Mouse (Mus musculus): ENCODE data around the gene Kif1bp. TPM values are rescaled to one million over a fixed set of nuclear protein-coding genes. Genes with fewer than 3 reads are reported as not detected.

Gene Kif1bp
- polyA plus RNA-seq, 1 experiment from 2014 or later = 12.9 TPM

GRCm38 (mm10) chr10:62555705-62556557 is 22.3 kb downstream of the Kif1bp start:
- no peaks in the 10 kb centered on the region for H3K4me1 ChIP-seq (replicated peaks)
- WGBS (ENCODE audit: insufficient replicate concordance) = 60% methylated on average over 11 of the region's 11 CpGs
- no peaks in the 10 kb centered on the region for H3K27me3 ChIP-seq
- H3K9ac ChIP-seq = no peak overlapping the region
- H3K27ac ChIP-seq = no peak overlapping the region
- DNase-seq (no peak), ATAC-seq (ENCODE audit: low read depth) (no peak)
- peaks cover 21% of the 10 kb centered on the region for H3K36me3 ChIP-seq
- H3K9me3 ChIP-seq (replicated peaks) = no peaks in the 10 kb centered on the region
- no peak overlapping the region for H3K4me3 ChIP-seq (replicated peaks)
- H3K4me2 ChIP-seq = no peak overlapping the region

DNA sequence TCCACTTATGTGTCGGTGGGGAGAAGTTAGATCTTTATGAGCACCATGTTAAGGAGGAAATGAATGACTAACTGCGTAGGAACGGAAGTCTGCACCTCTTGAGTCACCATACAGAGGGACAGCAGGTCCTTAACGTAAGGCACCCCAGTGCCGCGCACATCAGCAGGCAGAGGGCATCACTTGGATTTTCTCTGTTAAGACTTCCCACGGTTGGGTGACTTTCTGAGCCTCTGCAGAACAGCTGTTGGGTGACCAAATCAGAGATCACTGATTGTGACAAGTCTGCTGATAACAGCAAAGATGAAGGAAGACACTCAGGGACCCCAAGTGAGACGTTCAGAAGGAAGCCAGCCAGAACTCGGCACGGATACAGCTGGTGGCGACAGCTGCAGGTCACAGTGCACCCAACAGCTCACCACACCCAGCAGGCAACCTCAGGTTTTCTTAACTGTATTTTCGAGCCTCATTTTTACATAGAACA is 24.6 kb downstream of the Kif1bp start:
- Histone ChIP-seq H3K27ac (no peak overlapping the region), H3K4me1 (replicated peaks) (peaks cover 7% of the 10 kb centered on the region), H3K4me2 (no peak overlapping the region), H3K9me3 (replicated peaks) (no peaks in the 10 kb centered on the region), H3K4me3 (replicated peaks) (no peak overlapping the region), H3K9ac (no peak overlapping the region), H3K27me3 (no peaks in the 10 kb centered on the region), H3K36me3 (peaks cover 2% of the 10 kb centered on the region; the same call in 1 of the 2 replicates)
- DNase-seq = no peak
- 35% methylated on average over 12 of the region's 12 CpGs for WGBS (ENCODE audit: insufficient replicate concordance)
- ATAC-seq (ENCODE audit: low read depth) = no peak

GRCm38 (mm10) chr10:62550787-62551300 is 27.4 kb downstream of the Kif1bp start:
- H3K27me3 ChIP-seq = no peaks in the 10 kb centered on the region
- DNase-seq (no peak), ATAC-seq (ENCODE audit: low read depth) (no peak)
- H3K9ac ChIP-seq = no peak overlapping the region
- 67% methylated on average over 7 of the region's 7 CpGs for WGBS (ENCODE audit: insufficient replicate concordance)
- H3K4me2 ChIP-seq = no peak overlapping the region
- no peaks in the 10 kb centered on the region for H3K9me3 ChIP-seq (replicated peaks)
- H3K27ac ChIP-seq = no peak overlapping the region
- peaks cover 12% of the 10 kb centered on the region for H3K4me1 ChIP-seq (replicated peaks)
- no peak overlapping the region for H3K4me3 ChIP-seq (replicated peaks)
- no peaks in the 10 kb centered on the region for H3K36me3 ChIP-seq

DNA sequence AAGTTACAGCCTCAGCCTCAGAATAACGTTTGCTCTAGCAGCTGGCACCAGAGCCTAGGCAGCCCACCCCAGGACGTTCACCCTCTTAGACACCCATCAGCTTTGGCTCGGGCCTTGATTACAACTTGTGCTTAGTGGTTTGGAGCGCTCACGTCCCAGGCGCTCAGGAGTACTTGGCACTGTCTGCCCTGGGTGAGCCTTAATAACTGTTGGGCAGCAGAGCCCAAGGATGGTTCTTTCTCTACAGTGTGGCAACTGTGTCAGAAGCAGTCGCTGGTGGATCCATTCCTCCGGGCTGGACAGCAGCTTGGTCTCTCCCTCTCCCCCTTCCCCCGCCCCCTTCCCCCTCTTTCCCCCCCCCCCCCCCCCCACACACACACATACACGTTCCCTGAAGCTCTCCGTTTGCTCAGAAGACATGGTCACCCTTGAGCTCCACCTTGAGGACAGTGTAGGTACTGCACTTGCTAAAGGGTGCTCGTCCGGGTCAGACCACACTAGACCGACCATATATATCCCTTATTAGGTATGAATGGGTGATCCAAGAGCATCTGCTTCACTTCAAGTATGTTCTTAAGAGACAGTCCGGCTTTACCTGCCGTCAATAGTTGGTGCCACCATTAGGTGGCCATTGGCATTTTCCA is 28.6 kb downstream of the Kif1bp start:
- ATAC-seq (ENCODE audit: low read depth) (peak; percentile 64), DNase-seq (peak; percentile 59)
- Histone ChIP-seq H3K4me1 (replicated peaks) (peaks cover 12% of the 10 kb centered on the region), H3K27ac (no peak overlapping the region), H3K9me3 (replicated peaks) (no peaks in the 10 kb centered on the region), H3K27me3 (no peaks in the 10 kb centered on the region), H3K4me2 (peak overlapping the region; percentile 33; the same call in 1 of the 2 replicates), H3K4me3 (replicated peaks) (no peak overlapping the region), H3K9ac (no peak overlapping the region), H3K36me3 (no peaks in the 10 kb centered on the region)
- WGBS (ENCODE audit: insufficient replicate concordance) = 20% methylated on average over 14 of the region's 16 CpGs

DNA sequence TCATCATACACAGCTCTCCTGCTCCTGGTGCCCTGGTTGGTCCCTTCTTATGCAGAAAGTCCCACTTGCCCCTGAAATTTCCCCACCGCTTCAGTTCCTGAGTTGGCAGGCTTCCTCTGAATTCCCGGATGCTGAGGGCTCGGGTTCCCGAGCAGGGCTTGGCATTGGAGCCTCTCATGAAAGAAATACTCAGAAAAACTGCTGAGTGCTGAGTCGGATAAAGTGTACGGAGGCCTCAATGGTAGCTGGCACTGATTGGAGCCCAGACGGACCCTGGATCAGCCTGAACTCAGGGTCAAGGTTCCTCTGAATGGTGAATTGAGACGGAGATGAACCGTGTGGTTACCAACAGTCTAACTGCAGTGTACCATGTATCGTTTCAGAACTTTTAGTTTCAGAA is 31.8 kb downstream of the Kif1bp start:
- H3K9ac ChIP-seq = no peak overlapping the region

DNA sequence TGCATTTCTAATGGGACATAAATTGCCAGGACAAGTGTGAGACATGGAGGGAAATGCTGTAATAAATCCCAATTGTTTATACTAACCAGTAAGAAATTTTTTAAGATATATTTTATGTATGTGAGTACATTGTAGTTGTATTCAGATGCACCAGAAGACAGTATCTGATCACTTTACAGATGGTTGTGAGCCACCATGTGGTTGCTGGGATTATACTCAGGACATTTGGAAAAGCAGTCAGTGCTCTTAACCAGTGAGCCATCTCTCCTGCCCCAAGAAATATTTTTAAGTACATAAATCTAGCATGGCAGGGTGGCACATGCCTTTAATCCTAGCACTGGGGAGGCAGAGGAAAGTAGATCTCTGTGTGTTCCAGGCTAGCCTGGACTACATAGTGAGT is 32.5 kb downstream of the Kif1bp start:
- no peak overlapping the region for H3K9ac ChIP-seq
- no peaks in the 10 kb centered on the region for H3K9me3 ChIP-seq (replicated peaks)
- DNase-seq (no peak), ATAC-seq (ENCODE audit: low read depth) (no peak)
- H3K4me3 ChIP-seq (replicated peaks) = no peak overlapping the region
- H3K27me3 ChIP-seq = no peaks in the 10 kb centered on the region
- H3K36me3 ChIP-seq = no peaks in the 10 kb centered on the region
- peaks cover 38% of the 10 kb centered on the region for H3K4me1 ChIP-seq (replicated peaks)
- H3K4me2 ChIP-seq = no peak overlapping the region
- no peak overlapping the region for H3K27ac ChIP-seq

More for the DNA sequence above, 31.8 kb downstream of the Kif1bp start:
- Histone ChIP-seq H3K4me1 (replicated peaks) (peaks cover 31% of the 10 kb centered on the region), H3K4me2 (no peak overlapping the region), H3K4me3 (replicated peaks) (no peak overlapping the region), H3K9me3 (replicated peaks) (no peaks in the 10 kb centered on the region), H3K36me3 (no peaks in the 10 kb centered on the region), H3K27me3 (no peaks in the 10 kb centered on the region), H3K27ac (no peak overlapping the region)
- no peak for ATAC-seq (ENCODE audit: low read depth)
- 69% methylated on average over 10 of the region's 10 CpGs for WGBS (ENCODE audit: insufficient replicate concordance)
- DNase-seq = no peak

DNA sequence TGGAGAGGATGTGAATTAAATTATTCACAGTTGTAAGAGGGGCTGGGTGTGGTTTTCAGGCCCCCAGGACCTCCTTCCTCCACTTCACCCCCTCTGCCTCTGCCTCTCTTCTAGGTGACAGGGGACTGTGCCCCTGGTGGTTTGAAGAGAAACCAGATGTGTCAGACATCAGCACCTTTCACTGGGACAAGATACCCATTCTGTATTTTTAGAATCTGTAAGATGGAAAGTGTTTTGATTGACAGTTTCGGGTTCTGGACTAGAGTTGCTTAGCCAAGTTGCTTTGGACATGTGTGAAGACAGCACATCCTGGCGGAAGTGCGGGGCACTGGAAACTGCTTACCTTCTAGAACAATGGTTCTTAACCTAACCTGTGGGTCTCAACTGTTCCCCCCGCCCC is 33.9 kb downstream of the Kif1bp start:
- H3K4me1 ChIP-seq (replicated peaks) = peaks cover 39% of the 10 kb centered on the region
- H3K36me3 ChIP-seq = no peaks in the 10 kb centered on the region
- no peak overlapping the region for H3K9ac ChIP-seq
- no peak overlapping the region for H3K4me2 ChIP-seq
- H3K27me3 ChIP-seq = no peaks in the 10 kb centered on the region
- no peaks in the 10 kb centered on the region for H3K9me3 ChIP-seq (replicated peaks)
- ATAC-seq (ENCODE audit: low read depth) (no peak), DNase-seq (no peak)
- peak overlapping the region; percentile 30; the same call in 1 of the 2 replicates for H3K27ac ChIP-seq
- 70% methylated on average over 4 of the region's 4 CpGs for WGBS (ENCODE audit: insufficient replicate concordance)
- H3K4me3 ChIP-seq (replicated peaks) = no peak overlapping the region

DNA sequence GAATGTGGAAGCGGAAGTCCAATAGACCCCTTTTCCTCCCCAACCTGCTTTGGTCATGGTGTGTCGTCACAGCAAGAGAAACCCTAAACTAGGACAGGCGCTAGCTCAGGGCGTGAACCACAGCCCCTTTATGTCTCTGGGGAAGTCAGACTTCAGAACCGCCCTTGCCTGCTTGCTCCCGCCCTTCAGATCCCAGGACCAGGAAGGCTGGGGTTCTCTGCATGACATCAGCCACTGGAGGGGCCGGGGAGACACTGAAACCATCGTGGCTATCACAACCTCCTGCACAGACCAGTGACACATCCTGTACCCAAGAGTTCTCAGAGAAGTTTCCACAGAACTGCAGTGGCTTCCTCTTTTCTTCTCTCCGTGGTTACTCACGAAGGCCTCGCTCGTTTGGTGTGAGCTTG is 34.9 kb downstream of the Kif1bp start:
- H3K4me1 ChIP-seq (replicated peaks) = peaks cover 39% of the 10 kb centered on the region
- WGBS (ENCODE audit: insufficient replicate concordance) = 20% methylated on average over 12 of the region's 12 CpGs
- no peaks in the 10 kb centered on the region for H3K27me3 ChIP-seq
- H3K9me3 ChIP-seq (replicated peaks) = no peaks in the 10 kb centered on the region
- peak; percentile 32 for DNase-seq
- H3K4me3 ChIP-seq (replicated peaks) = no peak overlapping the region
- H3K9ac ChIP-seq = no peak overlapping the region
- H3K36me3 ChIP-seq = no peaks in the 10 kb centered on the region
- peak overlapping the region; percentile 30 for H3K27ac ChIP-seq
- H3K4me2 ChIP-seq = peak overlapping the region; percentile 23; the same call in 1 of the 2 replicates
- ATAC-seq (ENCODE audit: low read depth) = peak; percentile 33

GRCm38 (mm10) chr10:62542928-62543327 is 35.3 kb downstream of the Kif1bp start:
- no peak for DNase-seq
- H3K4me3 ChIP-seq (replicated peaks) = no peak overlapping the region
- peak overlapping the region; percentile 30 for H3K27ac ChIP-seq
- 66% methylated on average over 8 of the region's 8 CpGs for WGBS (ENCODE audit: insufficient replicate concordance)
- no peaks in the 10 kb centered on the region for H3K36me3 ChIP-seq
- H3K9me3 ChIP-seq (replicated peaks) = no peaks in the 10 kb centered on the region
- ATAC-seq (ENCODE audit: low read depth) = 0 out of 2 replicates have a peak, but pooled peaks have one; percentile 2
- peak overlapping the region; percentile 23; the same call in 1 of the 2 replicates for H3K4me2 ChIP-seq
- H3K9ac ChIP-seq = no peak overlapping the region
- H3K27me3 ChIP-seq = no peaks in the 10 kb centered on the region
- H3K4me1 ChIP-seq (replicated peaks) = peaks cover 39% of the 10 kb centered on the region

- Histone ChIP-seq H3K4me3 (replicated peaks) (no peak overlapping the region), H3K27ac (0 out of 2 replicates have a peak overlapping the region, but pooled peaks have one; percentile 18), H3K27me3 (no peaks in the 10 kb centered on the region), H3K4me1 (replicated peaks) (peaks cover 39% of the 10 kb centered on the region), H3K4me2 (no peak overlapping the region), H3K9me3 (replicated peaks) (no peaks in the 10 kb centered on the region), H3K36me3 (no peaks in the 10 kb centered on the region), H3K9ac (no peak overlapping the region)
- WGBS (ENCODE audit: insufficient replicate concordance) = 82% methylated on average over 11 of the region's 12 CpGs
- ATAC-seq (ENCODE audit: low read depth) = no peak
- no peak for DNase-seq
These were observed 35.8 kb downstream of the Kif1bp start for GRCm38 (mm10) chr10:62542507-62542906.

GRCm38 (mm10) chr10:62541499-62541898 is 36.8 kb downstream of the Kif1bp start:
- Histone ChIP-seq H3K9me3 (replicated peaks) (no peaks in the 10 kb centered on the region), H3K4me1 (replicated peaks) (peaks cover 35% of the 10 kb centered on the region), H3K36me3 (no peaks in the 10 kb centered on the region), H3K4me2 (no peak overlapping the region), H3K27me3 (no peaks in the 10 kb centered on the region), H3K9ac (no peak overlapping the region), H3K27ac (peak overlapping the region; percentile 13; the same call in 1 of the 2 replicates), H3K4me3 (replicated peaks) (no peak overlapping the region)
- DNase-seq (no peak), ATAC-seq (ENCODE audit: low read depth) (no peak)
- WGBS (ENCODE audit: insufficient replicate concordance) = 62% methylated on average over 12 of the region's 12 CpGs

Measured in liver, embryonic 13.5 days (tissue).